Mouse (Mus musculus) layer of hippocampus, postnatal 14 days (tissue): ENCODE measurements around the gene Kif18a. TPM values are rescaled to one million over a fixed set of nuclear protein-coding genes. Genes with fewer than 3 reads are reported as not detected.

Experiments used
- DNase-seq, 2 experiments: peaks; one replicate each; pipeline ENCODE4 v3.0.0; 2021 to 2022; ENCODE audit warnings: low spot score in 2 of 2, mixed read lengths in 1 of 2
- total RNA-seq, 2 experiments: library from RNA; stranded (reverse); gene quantifications; 2 replicates each; pipeline ENCODE4 v1.2.3; 2021

The Kif18a gene
- total RNA-seq, 2 experiments from 2014 or later, result 2.1 to 2.2 TPM

GRCm38 (mm10) chr2:109365962-109366361 lies 85.4 kb downstream of the Kif18a start:
- no peak for DNase-seq

DNA sequence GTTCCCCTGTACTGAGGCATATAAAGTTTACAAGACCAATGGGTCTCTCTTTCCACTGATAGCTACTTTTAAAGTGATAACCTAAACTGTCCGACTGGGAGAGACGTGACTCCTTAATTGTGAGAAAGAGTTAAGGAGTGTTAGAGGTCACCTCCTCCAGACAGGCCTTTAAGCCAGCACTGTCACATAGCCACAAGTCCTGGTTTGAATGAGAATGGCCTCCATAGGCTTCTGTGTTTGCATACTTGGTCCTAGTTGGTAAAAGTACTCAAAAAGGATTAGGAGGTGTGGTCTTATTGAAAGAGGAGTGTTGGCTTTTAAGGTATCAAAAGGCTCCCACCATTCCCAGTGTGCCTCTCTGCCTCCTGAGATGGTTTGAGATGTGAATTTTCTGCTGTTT lies 94.3 kb downstream of the Kif18a start:
- DNase-seq, result no peak

DNA sequence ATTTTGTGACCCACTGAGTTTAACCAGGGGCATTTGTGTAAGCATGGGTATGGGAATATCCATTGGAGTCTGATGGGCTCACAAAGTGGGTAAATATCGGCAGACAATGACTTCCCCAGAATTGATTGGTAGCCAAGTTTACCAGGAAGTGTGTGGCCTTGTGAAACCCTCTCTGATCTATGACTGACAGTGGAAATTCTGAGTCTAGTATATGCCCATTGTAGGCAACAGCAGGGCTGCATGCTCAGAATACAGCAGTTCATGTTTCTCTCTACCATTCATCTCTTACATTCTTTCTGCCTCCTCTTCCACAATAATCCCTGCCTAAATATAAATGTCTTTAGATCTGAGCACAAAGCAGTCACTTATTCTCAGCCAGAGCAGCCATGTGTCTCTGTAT lies 103.5 kb downstream of the Kif18a start:
- DNase-seq, result no peak

DNA sequence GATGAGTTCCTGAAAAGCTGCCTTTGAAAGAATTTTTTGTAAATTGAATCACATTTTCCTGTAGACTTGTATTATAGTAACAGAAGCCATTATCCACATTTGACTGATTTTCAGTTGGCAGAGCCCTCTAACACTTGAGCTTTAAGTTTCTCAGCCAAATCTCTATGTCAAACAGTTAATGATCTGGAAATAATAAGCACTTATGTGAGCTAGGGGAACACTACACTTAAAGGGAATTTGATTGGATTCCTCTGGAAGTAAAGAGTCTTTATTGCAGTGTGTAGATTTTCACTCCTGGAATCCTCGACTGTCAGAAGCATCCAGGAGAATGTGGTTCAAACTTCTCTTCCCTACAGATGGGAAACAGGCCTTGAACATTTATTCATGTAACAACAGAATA lies 105.7 kb downstream of the Kif18a start:
- DNase-seq, result no peak

GRCm38 (mm10) chr2:109388733-109389132 lies 108.2 kb downstream of the Kif18a start:
- DNase-seq, result no peak

GRCm38 (mm10) chr2:109389977-109390376 lies 109.4 kb downstream of the Kif18a start:
- DNase-seq, result no peak

Other genes with a start within 250 kb of the Kif18a start
- gene Mettl15, start within 50 bp of the Kif18a start, total RNA-seq, result 1 to 10 TPM; 6.2 to 8.6 TPM